Mouse (Mus musculus) gastrocnemius, postnatal 36 days (tissue): ENCODE results near the gene Cib3. TPM values are rescaled to one million over a fixed set of nuclear protein-coding genes. Genes with fewer than 3 reads are reported as not detected.

Experiments
- DNase-seq, 2 experiments: peaks; one replicate each; pipeline ENCODE4 v3.0.0; 2022
- intact Hi-C: fragments of 180-260 bp; cut with DNase I; formaldehyde crosslinking; loops from one replicate; pipeline ENCODE4 v1.15.1; 2025
- total RNA-seq, 2 experiments: library from RNA; stranded (reverse); gene quantifications; 2 replicates each; pipeline ENCODE4 v1.2.3; 2021

Gene Cib3
- total RNA-seq, 2 experiments from 2014 or later: not detected

DNA sequence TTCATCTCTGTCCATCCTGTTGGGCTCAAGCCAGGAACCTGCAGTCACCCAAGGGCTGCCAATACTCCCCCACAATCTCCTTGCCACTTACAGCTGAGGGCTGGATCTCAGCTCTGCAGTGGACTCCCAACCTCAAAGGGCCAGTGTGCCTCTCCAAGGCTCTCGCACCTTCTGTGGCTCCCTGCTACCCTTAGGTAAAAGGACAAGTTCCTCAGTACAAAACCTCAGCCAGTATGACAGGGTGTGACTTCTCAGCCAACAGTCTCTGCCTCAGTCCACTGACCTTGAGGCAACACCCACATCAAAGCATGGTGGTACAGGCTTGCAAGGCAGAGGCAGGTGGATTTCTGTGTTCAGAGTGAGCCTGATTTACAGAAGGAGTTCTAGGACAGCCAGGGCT is 791 bp downstream of the Cib3 start:
- DNase-seq: no peak
- intact Hi-C loops: no loop called here

DNA sequence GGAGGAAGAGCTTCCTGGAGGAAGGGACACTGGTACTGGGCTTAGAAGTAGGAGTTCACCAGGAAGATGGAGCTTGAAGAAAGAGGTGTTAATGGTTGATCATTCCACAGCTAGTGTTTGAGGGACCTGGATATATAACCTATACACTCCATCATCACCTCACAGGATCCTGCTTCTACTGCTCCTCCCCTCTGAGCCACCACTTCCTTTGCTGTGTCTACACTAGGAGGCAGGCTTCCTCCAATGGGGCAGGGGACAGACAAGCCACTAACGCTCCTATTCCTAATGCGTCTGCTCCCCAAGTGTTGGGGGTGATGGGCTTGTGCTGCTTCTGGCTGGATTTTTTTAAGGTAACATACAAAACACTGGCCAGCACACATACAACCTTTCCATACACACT is 1.9 kb downstream of the Cib3 start:
- DNase-seq: no peak
- intact Hi-C loops: no loop called here

DNA sequence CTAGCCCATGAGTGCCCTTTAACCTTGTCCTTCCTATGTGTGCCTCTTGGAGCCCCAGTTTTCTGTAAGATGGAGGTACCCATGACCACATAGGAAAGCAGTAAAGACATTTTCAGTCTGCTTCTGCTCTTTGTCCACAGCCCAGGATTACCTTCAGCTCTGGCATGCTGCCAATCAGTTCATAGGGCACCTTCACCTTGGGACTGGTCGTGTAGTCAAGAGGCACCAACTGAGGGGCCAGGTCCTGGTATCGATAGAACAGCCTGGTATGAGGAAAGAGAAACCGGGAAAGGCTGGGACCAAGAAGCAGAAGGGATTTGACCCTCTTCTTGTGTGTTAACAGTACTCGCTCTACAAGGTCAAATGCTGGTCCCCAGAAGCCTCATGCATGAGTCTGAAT is 2.4 kb downstream of the Cib3 start:
- intact Hi-C loops: no loop called here
- no peak for DNase-seq

DNA sequence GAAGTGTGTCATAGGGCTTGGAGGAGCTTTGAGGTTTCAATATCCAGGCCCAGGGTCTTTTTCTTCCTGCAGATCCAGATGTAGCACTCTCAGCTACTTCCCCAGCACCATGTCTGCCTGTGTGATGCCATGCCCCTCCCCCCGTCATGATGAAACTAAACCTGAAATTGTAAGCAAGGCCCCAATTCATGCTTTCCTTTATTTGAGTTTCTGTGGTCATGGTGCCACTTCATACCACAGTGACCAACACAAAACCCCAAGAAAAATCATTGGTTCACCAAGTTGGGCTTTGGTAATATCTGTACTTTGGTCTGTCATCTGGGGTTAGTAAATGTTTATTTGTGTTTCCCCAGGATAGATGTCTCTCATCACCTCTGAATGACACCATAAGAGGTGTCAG is 4.1 kb downstream of the Cib3 start:
- intact Hi-C loops: no loop called here

DNA sequence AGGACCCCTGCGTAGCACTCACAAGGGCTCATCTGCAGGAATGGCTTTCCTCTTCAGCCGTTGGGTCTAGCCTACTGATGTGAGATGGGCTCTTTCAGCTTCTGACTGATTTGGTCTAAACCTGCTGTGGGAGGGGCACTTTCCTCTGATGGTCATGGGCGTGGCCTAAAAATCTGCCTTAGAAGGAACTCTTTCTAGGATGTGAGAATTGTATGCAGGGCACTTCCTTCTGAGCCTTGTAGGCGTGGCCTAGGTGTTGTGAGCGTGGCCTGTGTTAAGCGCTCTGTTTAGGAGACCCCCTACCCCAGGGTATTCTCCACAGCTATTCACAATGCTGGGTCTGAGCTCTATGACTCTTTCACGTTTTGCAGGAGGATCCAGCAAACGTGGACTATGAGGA is 14.6 kb downstream of the Cib3 start:
- intact Hi-C loops: no loop called here
- no peak for DNase-seq

More for the DNA sequence above, 4.1 kb downstream of the Cib3 start:
- DNase-seq: no peak

DNA sequence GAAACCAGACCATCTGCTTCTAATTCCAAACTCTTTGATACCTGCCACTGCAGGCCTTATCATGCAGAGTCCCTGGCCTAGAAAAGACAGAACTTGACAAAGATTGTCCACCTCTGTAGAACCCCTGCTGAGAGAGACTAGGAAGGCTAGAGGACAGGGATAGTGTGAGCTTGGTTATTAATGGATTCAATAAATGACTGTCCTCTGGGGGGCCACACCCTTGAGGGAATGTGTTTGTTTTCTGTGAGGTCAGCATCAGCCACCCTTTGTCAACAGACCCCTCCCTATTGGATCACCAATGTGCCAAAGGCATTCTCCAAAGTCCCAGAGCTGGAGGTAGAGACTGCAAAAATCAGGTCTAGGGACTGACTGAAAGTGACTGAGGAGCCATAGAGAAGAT is 20.6 kb downstream of the Cib3 start:
- DNase-seq: no peak
- intact Hi-C loops: no loop called here

DNA sequence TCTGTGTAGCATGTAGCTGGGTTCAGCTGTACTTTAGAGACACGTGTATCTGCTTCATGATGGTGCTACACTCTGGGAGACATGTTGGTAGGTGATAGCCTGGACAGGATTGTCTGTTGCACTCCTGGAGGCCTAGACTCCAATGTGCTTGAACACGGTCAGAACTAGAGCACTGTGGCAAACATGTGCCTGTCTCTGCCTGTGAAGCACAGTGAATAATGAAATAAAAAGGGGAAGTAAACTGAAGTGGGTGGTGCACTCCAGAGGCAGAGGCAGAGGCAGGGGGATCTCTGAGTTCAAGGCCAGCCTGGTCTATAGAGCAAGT is 22.5 kb downstream of the Cib3 start:
- DNase-seq: no peak
- intact Hi-C loops: no loop called here

DNA sequence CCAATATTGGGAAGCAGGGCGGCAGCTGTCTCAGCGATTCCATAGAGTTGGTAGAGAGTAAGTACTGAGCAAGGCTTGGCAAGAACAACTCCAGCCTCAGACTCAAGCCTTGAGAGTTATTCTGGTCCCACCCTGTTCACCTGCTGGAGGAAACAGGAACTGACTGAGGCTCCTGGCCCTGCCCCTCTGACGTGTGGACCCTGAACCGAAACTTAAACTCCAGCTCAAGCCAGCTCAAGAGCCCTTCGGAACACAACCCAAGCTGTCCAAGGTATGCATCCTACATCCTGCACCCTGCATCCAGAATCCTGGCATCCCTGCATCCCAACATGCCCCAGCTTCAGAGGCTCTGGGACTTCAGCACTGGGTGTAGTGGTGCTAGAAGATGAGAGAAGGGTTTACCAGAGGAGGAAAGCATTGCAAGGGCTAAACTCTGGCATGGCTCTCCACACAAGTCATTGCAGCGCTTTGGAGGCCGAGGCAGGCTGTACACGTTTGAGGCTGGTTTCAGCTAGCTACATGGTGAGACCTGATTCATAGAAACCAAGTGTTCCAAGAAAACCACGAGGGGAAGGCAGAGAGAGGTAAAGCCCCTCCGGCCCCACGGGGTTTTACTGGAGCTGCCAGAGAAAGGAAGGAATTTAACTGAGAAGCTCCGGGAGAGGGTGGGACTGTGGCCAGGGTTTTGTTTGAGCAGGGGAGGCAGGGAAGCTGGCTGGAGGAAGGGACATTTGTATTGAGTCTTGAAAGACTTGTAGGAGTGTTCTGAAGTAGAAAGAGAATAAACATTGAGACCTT is 23.0 kb downstream of the Cib3 start, which contains the start of gene Hsh2d:
TSS of gene Hsh2d (plus strand) at position 222 of the 798 bp plus-strand sequence.
- no peak for DNase-seq
- intact Hi-C loops: no loop called here

DNA sequence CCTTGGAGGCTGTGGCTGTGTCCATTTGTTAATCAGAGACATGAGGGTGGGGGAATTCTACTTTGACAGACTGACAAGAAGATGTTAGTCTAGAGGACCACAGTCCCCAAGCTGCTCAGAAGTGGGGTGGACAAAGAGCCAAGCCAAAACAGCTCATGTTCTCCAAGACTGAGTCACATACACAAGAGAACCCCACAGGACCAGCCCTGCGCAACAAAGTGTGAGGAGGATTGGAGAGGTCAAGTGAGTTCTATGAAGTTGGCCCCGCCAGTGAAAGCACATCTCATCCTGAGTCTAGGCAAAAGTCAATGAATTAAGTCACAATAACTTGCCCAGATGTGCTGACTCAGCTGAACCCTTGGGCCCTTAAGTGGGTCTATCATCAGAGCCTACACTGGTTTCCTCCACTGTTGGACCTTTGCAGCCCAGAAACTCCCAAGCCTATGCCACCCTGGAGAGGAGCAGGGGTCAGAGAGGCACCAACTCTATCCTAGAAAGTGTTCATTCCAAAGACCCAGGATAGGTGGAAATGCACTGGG is 24.8 kb downstream of the Cib3 start:
- intact Hi-C loops: no loop called here
- DNase-seq: no peak

DNA sequence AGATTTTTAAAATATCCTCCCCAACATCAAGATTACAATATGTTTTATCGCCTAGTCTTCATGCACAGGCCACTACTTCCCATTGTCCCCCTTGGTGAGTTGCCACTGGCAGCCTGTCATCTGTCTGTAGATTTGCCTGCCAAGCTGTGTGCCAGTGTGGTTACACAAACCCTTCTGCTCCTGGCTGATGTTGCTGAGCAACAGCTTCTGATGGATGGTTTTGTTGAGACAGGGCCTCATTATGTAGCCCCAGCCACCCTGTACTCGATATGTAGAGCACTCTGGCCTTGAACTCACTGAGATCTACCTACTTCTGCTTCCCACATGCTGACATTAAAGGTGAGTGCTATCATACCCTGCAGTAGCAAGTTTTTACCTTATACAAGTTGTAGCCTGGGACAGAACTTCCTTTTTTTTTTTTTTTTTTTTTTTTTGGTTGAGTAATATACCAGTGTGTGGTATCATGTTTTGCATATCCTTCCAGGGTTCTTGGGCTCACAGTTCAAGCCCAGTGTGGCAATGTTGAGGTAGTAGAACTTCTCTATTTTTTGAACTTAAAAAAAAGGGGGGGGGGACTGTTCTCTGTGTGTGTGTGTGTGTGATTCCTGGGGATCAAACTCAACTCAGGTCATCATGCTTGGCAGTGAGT is 29.0 kb downstream of the Cib3 start:
- intact Hi-C loops: loop anchor here (5.0 kb wide), 1 partner anchor 34 kb away; the partner anchor contains the start of gene Fam32a
- no peak for DNase-seq

DNA sequence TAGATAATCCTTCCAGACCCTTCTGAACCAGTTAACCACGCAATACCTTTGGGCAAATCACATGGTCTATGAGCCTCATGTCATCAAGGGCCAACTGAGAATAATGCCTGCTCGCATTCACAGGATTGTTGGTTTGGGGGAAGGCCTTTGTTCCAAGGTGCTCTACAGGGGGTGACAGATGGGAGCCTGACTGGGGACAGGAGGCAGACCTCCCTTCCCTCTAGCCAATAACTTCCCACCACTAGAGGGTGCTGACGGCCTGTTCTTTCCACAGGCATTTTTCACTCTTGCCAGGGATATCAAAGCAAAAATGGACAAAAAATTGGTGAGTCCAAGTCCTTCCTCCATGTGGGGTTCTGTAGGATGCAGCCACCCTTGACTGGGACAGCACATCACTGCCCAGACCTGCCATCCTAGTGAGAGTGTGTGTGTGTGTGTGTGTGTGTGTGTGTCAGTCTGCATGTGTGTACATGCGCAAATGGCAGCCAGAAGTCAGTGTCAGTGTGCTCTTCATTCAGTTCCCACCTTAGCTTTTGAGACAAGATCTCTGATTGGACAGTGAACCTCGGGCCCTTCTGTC is 35.2 kb downstream of the Cib3 start:
- intact Hi-C loops: loop anchor here (5.0 kb wide), 1 partner anchor 190 kb away; no protein-coding TSS in a partner anchor
- peak; percentile 46 to 59 for DNase-seq

DNA sequence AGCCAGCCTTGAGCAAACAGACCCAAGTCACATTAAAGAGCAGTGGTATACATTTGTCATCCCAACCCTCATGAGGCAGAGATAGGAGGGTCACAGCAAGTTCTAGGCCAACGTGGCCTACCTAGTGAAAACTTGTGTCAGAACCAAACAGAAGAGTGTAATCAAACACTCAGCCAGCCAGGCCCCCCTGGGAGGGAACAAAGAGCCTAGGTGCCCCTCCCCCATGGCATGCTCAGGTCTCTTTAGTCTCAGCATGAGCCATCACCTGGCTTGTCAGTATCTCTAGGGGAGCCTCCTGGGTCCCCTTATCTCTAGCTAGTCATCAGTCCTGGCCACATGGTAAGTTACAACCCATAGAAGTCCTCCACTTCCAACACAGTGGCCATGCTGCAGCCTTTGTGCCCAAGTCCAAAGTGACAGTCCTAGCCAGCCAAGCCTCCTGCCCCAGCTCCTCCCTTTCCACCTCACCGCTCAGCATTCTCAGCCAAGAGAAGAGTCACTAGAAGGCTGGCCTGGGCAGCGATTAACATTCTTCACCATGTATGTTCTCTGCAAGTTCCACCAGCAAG is 42.9 kb downstream of the Cib3 start:
- intact Hi-C loops: no loop called here
- DNase-seq: no peak

DNA sequence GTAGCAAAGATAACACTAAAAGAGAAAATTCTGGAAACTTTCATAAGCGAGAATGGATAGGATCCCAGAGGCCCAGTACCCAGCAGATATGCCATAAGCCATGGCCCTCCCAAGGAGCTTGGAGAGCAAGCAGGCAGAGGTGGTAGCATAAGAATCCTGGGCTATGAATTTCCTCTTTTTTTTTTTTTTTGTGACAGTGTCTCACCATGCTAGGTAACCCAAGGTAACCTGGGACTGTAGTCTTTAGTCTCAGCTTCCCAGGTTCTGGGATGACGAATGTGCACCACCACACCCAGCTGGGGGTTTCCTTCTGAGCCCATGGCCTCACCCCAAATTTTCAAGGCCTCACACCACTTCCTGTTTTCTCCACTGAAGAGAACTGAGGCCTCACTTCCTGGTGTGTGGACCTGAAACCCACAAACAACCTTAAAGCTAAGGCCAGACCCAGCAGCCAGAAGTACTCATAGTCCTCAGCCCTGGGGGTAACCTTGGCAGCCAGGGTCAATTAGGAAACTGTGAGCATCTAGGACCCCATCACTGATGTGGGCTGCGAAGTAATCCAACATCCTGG is 43.5 kb downstream of the Cib3 start:
- DNase-seq: no peak
- intact Hi-C loops: no loop called here

DNA sequence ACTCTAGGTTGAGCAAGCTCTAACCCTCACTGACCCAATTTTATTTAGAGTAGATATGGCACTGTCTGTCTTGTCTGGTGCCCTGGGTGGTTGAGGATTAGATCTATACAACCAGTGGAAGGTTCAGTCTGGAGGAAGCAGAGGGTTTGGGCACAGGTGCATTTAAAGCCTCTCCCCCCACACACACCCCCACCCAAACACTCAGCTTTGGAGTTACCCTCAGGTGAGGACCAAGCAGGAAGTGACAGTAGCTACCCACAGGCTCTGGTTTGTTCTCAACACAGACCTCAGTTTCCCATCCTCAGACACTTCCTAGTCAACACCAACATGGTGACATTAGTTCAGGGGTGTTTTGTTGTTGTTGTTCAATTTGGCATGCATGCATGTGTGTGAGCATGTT is 49.8 kb downstream of the Cib3 start:
- intact Hi-C loops: no loop called here

DNA sequence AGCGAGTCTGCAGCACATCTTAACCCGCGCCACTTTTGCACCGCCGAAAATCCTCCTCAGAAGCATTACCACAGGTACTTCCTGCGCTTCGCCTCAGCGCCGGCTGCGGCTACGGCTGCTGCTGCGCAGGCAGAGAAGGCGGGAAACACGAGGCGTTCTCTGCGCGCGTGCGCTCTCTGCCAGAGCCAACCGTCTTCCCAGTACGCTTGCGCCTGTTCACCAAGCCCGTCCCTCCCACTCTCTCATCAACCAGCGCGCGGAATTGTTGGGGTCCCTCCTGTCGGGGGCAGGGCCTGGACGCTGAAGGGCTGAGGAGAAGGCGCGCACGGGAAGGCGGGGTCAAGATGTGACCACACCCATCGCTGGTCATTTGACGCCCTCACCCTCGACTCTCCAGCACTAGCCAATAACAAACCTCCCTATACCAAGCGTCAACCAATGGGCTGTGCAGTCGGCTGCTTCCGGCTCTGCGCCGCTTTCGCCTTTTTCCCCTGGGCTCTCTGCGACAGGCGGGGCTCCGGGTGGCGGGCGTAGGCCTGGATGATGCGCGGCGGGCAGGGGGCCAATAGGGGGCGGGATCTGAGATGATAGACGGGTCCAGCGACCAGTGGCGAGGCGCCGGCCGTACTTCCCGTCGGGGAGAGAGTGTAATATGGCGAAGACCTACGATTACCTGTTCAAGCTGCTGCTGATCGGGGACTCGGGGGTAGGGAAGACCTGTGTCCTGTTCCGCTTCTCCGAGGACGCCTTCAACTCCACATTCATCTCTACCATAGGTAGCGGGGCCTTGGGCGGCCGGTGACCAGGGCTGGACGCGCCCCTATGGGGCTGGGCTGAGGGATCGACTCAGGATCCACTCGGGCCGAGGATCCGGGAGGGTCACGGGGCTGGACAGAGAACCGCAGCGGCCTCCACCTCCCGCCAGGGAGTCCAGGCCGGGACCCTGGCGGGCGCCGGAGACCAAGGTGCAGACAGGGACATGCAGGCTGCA is 51.6 kb downstream of the Cib3 start, which contains the start of gene Rab8a:
TSS of gene Rab8a (plus strand) at position 494 of the 991 bp plus-strand sequence.
- peak; percentile 99 to 100 for DNase-seq
- intact Hi-C loops: no loop called here

More for the DNA sequence above, 49.8 kb downstream of the Cib3 start:
- DNase-seq: no peak

DNA sequence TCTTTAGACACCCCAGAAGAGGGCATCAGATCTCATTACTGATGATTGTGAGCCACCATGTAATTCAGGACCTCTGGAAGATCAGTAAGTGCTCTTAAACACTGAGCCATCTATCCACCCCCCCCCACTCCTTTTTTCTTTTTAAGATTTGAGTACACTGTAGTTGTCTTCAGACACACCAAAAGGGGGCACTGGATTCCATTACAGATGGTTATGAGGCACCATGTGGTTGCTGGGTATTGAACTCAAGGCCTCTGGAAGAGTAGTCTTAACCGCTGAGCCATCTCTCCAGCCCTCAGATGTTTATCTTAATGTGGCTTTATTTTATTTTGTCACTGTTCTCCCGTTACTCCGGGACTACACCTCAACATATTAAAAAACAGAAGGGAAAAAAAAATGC is 52.6 kb downstream of the Cib3 start:
- DNase-seq: no peak
- intact Hi-C loops: no loop called here

DNA sequence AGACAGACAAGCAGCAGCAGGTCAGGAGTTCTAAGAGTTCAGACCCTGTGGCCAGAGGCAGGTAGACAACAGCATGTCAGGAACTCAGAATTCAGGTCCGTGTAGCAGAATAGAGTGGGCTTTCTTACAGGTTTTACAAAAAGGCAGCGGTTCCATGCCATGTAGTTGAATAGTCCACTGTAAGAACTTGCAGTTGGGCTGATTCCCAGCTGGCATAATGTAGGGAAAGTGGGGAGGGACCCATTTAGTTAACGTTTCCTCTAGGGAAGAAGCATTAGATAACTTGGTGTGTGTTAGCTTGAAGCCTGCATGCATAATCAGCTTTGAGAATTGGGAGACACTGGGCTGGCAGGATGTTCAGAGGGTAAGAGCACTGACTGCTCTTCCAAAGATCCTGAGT is 53.9 kb downstream of the Cib3 start:
- intact Hi-C loops: no loop called here
- no peak for DNase-seq

DNA sequence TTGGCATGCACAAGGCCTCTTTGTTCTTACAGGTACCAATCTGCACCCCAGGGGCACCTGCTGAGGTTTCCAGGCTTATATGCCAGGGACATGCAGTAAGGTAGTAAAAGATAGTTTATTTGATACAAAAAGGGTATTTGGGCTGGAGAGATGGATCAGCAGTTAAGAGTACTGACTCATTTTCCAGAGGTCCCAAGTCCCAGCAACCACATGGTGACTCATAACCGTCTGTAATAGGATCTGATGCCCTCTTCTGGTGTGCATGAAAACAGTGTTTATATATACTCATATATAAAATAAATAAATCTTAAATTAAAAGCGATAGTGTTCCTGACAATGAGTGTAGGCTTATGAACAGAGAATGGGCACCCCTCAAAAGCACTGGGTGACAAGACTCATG is 54.5 kb downstream of the Cib3 start:
- no peak for DNase-seq
- intact Hi-C loops: no loop called here
